Mouse (Mus musculus) neutrophil, adult 5-6 weeks (primary cell): Measurements from ENCODE around the gene Hist2h2ab. TPM values are rescaled to one million over a fixed set of nuclear protein-coding genes. Genes with fewer than 3 reads are reported as not detected.

ENCODE experiments used
- ATAC-seq: fragments of 151-379, 151-347 bp; 2 replicates; pipeline ENCODE4 v1.8.0; 2017; ENCODE audit warnings: mild to moderate bottlenecking, moderate TSS enrichment; ENCODE audit not compliant: insufficient number of reproducible peaks, poor library complexity, low FRiP score, severe bottlenecking; ENCODE audit errors: extremely low read depth
- total RNA-seq: library from RNA; stranded (forward); fragments of 200-1000 nt; gene quantifications from 2 replicates; pipeline ENCODE4 v1.2.3, GENCODE M21; 2017

Hist2h2ab gene
- total RNA-seq, 1 experiment from 2014 or later, result 11.1 TPM

DNA sequence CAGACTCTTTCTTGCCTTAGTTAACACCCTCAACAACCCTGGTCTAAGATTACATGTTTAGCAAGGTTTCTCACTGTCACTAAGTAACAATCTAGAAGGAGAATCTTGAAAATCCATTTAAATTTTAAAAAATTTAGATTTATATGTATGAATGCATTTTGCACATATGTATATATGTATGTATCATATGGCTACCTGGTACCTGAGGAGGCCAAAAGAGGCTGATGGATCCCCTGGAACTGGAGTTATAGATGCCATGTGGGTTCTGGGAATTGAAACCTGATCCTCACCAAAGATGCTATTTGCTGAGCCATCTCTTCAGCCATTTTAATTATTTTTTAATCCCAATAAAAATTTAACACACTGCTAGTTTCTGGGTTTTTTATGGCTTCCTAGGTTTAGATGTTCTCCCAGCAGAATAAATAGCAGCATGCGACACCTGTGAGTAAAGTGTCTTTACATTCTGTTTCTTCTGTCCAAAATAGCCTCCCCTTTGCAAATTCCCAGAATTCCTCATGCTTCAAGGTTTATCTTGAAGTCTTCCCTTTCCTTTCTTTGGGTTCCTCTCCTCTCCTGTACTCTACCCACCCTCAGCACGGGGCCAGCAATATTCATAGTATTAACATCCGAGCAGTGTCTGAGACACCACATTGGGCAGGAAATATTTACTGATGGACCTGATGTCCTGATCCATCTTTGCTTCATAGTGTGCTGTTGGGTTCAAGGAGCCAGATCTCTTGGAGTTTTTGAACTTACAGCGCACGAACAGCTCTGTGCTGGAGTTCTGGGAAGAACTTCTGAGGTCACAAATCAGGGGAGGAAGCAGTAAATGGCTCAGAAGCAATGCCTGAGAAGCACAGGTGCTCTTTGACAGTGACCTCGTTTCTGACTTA is 28.7 kb downstream of the Hist2h2ab start:
- ATAC-seq, result no peak

DNA sequence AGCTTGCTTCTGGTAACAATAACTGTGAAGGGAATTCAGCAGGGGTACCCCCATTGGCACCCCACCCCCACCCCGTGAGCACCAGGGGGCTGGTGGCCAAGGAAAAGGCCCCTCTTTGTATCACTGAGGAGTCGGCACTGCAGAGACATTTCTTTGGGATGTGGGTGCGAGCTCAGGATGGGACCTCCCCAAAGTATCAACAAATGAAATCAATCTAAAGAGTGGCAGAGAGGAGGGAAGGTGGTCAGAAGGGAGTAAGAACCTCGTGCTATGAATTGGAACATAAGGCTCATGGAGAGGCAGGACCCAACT is 29.3 kb downstream of the Hist2h2ab start:
- ATAC-seq, result no peak

DNA sequence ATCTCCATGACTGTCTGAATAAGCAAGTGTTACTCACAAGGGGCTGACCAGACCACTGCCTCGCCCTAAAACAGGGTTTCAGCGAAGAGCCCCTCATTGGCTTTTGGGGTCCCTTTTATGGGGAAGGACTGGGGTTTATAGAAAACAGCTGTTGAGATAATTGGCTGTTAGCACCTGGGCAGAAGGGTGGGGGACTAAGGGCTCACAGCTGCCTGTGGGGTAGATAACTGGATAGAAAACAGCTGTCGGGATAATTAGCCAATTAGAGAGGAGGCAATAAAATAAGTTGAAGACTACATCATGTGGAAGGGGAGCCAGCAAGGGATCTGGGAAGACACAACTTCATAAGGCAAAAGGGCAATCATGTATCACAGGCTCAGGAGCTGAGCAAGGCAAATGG is 31.2 kb downstream of the Hist2h2ab start:
- no peak for ATAC-seq

DNA sequence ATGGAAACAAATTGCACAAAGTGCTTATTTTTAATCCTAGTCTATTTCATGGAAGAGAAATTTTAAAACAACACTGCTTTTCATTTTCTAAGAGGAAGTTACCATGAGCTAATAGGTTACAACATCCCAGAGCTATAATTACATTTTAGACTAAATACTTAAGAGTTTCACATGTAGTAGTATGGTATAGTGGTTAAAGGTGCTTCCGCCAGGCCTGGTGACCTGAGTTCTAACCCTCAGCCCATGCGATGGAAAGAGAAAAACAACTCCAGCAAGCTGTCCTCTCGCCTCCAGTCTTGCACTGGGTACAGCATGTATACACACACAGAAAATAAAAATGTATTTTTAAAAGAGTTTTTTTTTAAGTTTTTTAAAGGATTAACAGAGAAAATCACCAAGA is 32.1 kb downstream of the Hist2h2ab start:
- ATAC-seq, result peak; percentile 55; the same call in 1 of the 2 replicates

DNA sequence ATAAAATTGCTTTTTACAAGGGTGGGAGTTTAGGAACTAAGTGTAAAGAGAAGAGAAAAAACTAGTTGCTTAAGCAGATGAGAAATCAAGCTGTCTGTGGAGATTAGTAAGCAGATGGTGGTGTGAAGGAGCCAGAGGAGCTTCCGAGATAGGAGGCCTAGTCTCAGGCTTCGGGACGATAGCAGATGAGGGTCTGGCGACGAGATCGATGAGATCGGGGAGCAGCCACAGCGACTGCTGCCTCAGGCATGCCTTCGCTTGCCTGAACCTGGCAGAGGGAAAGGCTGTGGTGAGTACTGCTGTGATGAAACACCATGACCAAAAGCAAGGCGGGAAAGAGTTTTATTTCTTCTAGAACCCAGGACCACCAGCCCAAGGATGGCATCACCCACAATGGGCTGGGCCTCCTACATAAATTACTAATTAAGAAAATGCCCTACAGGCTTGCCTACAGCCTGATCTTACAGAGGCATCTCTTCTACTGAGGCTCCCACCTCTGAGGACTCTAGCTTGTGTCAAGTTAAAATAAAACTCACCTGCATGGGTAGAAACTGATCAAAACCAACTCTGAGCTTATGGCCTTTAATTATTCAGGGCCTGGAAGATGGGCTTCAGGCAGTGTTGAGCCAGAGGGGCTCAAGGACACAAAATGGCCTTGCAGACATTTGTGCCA is 35.2 kb downstream of the Hist2h2ab start:
- no peak for ATAC-seq

DNA sequence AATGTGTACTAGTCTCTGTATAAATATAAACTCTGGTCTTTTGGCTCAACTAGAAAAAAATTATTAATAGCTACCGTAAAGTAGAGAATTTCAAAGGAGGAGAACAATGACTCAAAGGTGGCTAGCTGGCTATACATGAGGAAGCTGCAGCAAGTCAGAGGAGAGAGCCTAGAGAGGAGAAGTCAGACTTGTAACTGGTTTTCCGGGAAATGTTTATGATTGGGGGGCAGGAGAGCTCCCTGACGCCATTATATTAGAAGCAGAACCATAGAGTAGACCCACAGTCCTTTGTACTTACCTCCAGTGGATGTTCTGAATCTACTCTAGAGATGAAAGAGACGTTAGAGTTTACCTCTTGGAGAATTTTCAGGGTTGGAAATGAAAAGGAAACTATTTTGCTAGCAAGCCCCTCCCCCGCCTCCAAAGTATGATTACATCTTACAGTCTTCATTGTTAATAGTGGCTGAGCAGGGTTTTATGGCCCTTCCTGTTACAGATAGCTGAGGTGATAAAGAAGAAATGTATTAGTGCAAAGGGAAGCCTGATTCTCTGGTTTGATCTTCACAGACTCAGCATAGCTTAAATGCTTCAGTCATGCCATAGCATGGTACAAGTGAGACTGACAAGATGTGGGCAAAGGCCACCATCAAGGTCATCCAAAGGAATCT is 36.4 kb downstream of the Hist2h2ab start:
- no peak for ATAC-seq

DNA sequence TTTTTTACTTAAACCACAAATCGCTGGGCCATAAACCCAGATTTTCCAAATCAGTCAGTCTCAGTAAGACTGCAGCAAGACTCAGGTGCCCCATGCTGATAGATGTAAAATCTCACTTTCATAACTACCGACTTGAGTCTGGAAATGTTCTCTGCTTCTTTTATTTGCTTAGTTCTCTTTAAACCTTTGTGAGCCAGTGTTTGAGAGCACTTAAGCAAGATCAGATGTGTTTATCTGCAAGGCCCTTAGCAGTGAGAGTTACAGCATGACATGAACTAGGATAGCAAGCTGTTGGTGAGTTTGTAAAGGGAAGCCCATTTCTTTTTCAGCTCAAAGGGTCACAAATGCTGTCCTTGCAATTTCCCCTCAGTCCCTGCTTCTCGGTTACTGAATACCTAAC is 37.5 kb downstream of the Hist2h2ab start:
- no peak for ATAC-seq

DNA sequence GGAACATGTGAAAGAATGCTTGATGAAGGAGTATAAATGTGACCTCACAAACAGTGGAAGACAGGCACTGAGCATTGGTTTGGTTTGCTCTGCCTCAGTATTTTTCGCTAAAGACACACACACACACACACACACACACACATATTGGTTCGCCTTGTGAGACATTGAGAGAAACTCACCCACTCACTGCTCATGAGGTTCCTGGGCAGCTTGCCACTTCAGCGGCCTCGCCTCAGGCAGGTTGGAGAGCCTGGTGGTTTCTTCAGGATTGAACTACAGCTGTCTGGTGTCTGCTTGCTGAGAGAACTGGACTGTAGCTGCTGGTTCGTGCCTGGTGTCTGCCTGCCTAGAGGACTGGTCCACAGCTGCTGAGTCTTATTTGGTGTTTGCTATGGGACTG is 40.6 kb downstream of the Hist2h2ab start:
- ATAC-seq, result no peak

DNA sequence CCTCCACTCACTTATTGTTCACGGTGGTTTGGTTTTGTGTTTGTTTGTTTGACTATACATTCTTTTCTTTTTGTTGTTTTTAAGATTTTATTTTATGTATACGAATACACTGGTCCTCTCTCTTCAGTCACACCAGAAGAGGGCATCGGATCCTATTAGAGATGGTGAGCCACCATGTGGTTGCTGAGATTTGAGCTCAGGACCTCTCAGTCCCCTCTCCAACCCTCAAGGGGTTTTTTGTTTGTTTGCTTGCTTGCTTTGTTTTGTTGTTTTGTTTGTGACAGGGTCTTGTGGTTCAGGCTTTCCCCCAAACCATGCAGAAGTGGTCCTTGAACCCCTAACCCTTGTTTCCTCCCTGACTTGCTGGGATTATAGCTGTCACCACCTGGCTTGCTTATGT is 42.0 kb downstream of the Hist2h2ab start:
- no peak for ATAC-seq

DNA sequence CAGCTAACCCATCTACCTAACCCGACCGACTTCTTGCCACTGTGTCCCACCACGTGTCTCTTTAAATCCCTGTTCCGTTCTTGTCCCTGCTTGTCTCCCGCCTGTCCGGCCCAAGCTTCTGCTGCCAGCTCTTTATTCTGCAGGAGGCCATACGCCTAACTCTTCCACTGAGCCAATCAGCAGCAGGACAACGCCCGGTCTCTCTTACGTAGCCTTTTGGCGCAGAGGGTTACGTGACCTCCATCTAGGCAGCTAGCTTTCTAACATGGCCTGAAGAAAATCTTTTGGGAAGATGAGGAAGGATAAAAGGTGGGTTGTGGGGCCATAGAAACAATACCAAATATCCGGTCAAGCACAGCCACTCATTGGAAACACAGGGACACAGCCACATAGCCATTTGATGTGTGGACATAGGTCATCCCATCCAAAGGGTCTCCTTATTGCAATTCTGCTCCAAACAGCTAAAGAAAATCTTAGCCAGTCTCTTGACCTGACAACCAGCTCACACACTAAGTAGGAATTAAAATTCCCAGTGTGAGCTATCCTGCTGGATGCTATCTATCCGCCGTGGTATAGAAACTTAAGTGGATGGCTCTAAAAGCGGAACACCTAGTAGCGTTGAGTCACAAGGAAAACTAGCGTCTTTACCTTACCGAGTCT is 42.7 kb downstream of the Hist2h2ab start:
- ATAC-seq, result peak; percentile 77

DNA sequence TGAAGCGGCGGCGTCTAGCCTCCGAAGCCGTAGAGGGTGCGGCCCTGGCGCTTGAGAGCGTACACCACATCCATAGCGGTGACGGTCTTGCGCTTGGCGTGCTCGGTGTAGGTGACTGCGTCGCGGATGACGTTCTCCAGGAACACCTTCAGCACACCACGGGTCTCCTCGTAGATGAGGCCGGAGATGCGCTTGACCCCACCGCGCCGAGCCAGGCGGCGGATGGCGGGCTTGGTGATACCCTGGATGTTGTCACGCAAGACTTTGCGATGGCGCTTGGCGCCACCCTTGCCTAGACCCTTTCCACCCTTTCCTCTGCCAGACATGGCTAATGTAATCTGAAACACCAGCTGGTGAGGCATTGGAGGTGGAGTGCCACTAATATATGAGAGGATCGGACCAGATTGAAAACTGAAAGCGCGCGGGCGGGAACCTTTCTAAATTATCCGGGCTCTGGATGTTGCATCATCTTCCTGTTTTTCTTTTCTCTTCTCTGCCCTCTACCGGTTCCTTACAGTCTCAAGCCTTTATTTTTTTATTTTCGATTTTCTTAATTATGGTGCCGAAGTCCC is 43.4 kb downstream of the Hist2h2ab start, which contains the start of gene Hist2h4:
Hist2h4 (minus strand) TSS at position 333 of the 572 bp plus-strand sequence.
- peak; percentile 74 for ATAC-seq

DNA sequence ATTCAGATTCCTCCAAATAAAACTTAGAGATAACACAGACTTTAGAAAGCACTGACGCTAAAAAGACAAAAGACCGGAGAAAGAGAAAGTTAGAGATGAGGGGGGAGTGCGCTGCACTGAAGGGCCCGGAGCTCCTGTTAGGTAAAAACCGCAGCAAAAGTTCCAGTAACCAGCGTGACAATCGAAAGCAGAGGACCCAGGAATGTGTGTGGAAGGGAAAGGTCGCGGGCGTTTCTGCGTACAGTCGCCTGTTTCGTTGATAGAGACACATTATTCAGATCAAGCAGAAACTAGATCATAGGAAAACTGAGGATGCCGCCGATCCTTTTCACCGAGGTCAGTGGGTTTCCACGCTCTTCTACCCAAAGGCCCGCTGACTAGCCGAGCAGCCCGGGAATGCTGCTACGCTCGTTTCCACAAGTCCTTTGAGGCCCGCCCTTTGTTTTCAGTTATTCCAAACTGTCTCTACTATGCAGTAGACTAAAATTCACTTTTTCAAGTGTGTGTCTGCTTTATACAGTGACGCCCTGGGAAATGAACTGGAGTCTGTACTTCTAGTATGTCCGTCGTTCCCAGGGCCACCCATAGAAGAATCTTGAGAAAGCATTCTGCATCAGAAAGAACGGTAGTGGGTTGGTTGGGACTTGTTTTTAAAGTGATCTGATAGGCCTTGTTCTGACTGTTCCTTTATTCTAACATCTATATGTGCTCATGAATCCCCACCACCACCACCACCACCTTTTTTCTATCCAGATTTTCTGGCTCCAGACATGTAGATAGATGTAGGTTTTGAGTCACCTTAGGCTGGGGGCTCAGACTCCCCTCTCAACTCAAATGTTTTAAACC is 44.1 kb downstream of the Hist2h2ab start:
- no peak for ATAC-seq

DNA sequence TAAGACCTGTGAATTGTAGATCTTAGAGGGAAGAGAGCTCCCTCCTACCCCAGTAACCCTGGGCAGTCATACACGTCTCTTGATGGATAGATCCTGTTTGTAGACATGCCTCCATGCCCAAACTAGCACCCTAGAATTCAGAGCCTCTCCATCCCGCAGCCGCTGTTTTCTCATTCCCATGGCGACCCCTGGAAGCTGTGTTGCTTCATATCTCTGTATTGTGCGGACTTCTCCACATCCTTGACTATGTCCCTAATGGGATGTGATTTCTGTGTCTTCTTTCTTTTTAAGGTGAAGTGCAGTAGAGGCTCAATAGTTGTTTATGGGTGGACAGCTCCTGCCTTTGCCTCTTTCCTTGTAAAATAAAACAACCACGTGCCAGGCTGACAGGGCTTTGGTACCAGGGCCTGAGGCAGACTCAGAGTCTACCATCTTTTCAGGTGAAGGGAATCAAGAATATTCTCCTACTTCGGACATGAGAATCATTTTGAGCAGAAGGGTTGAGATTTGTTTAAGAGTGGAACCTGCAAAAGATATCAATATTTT is 44.8 kb downstream of the Hist2h2ab start:
- no peak for ATAC-seq

DNA sequence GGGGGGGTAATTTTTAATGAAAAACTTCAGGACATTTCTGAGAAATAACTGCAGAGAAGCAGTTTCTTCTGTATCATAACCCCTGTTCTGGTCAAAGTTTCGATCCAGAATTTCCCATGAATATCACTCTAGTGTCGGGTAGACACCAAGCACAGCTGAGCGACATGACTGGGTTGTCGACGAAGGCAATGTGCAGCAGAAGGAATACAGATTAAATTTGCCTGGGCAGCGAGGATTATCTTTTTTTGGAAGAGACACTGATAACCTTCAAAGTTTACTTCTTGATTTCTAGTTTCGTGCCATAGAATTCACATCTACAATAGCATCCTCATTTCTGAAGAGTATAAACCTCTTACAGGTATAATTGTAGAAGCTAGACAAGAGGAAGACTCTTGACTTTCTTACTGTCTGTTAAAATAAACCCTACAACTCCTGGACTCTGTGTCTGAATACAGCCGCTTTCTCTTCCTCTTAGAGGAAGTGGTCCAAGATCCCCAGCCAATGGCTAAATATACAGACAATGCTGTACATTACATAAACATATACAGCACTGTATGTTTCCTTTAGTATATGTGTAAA is 46.6 kb downstream of the Hist2h2ab start:
- no peak for ATAC-seq

DNA sequence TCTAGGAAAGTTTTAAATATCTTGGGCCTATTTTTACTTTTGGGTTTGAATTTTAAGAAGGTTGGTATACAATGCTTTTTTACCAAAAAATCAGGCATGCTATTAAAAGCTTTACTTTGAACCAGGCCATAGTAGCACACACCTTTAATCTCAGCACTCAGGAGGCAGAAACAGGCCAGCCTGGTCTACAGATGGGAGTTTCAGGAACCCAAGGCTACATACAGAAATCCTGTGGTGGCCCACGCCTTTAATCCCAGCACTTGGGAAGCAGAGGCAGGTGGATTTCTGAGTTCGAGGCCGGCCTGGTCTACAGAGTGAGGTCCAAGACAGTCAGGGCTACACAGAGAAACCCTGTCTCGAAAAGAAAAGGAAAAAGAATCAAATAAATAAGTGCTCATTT is 47.9 kb downstream of the Hist2h2ab start:
- ATAC-seq, result no peak

DNA sequence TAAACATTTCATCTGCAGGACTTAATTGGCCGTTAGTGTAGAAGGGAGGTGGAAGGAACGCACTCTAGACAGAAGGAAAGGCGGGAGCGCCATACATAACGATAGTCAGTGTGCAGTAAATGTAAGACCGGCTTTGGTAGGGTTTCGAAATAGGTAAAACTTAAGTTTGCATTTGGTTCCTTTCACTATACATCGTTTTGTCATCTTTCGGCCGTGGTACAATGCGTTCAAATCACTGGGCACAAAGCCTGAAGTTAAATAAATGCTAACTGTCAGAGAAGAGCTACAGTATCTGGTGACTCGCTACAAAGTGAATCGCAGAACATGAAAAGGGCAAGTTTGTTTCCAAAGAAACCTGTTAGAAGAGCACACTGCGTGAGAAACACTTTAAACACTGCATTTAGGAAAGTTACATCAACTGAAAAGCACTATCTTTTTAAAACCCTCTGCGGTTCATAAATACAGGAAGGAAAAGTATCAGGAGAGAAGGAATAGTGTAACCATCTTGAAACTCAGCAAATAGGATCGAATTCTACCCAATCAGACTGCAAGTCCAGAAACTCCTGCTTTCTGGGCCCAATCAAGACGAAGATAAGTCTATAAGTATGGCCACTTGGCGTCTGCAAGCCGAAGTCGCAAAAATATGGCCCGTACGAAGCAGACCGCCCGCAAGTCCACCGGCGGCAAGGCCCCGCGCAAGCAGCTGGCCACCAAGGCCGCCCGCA is 48.5 kb downstream of the Hist2h2ab start, which contains the start of gene Hist2h3b:
Hist2h3b (plus strand) TSS at position 604 of the 725 bp plus-strand sequence.
- peak; percentile 43; the same call in 1 of the 2 replicates for ATAC-seq
